Mouse (Mus musculus): ENCODE data around the gene Gm43517. TPM values are rescaled to one million over a fixed set of nuclear protein-coding genes. Genes with fewer than 3 reads are reported as not detected.

The Gm43517 gene
- polyA plus RNA-seq, 1 experiment: not detected

- DNase-seq (ENCODE audit: low read depth): no peak
These were observed 24.9 kb downstream of the Gm43517 start for GRCm38 (mm10) chr12:49409833-49410232.

- no peak for DNase-seq (ENCODE audit: low read depth)
These were observed 33.0 kb downstream of the Gm43517 start for GRCm38 (mm10) chr12:49417963-49418362.

Other genes with a start within 250 kb of the Gm43517 start
- gene Foxg1, start 2.5 kb upstream of the Gm43517 start, polyA plus RNA-seq (2012; rRNA removed): not detected in 2 replicates